Mouse (Mus musculus) heart, adult 2 months (tissue): ENCODE measurements at regions not wholly inside any gene's neighbourhood (a gene's known extent, or its start where the extent isn't known, plus 50 kb on each side); places are given as distances from the start of the nearest gene placed in this dataset.

ENCODE experiments used
- CTCF ChIP-seq: fragments of 200-600 bp; IDR thresholded peaks from 2 replicates; pipeline ENCODE4 v1.8.1; 2022; ENCODE audit warnings: antibody characterized with exemption, mild to moderate bottlenecking, moderate library complexity
- EP300 ChIP-seq: fragments of 200-500 bp; IDR thresholded peaks from 2 replicates; pipeline ENCODE4 v1.6.1; 2011; ENCODE audit warnings: low read depth, low read length, control low read depth; ENCODE audit not compliant: insufficient read depth
- POLR2A ChIP-seq: fragments of 200-500 bp; IDR thresholded peaks from 2 replicates; pipeline ENCODE4 v1.6.1; 2011; ENCODE audit warnings: mild to moderate bottlenecking, low read depth, low read length, control low read depth; ENCODE audit not compliant: insufficient read depth

GRCm38 (mm10) chr1:88800411-88800810, 98.4 kb upstream of the Arl4c start:
- TF ChIP-seq CTCF (no peak), EP300 (no peak), POLR2A (no peak)
